Mouse (Mus musculus) hindbrain, postnatal 0 days (tissue): Measurements from ENCODE around the gene Donson. TPM values are rescaled to one million over a fixed set of nuclear protein-coding genes. Genes with fewer than 3 reads are reported as not detected.

Source experiments
- ATAC-seq: fragments of 200-750 bp; cut with Nextera tagmentation; 2 replicates; pipeline ENCODE4 v1.8.0; 2017; ENCODE audit warnings: mild to moderate bottlenecking, moderate TSS enrichment, moderate library complexity
- DNase-seq: peaks from one replicate; pipeline ENCODE4 v3.0.0-alpha.2; 2015; ENCODE audit warnings: low spot score
- H3K27ac ChIP-seq: fragments of 300-500 bp; sonication (generic); 2 replicates; pipeline ENCODE4 v1.5.1; 2014; ENCODE audit warnings: mild to moderate bottlenecking
- H3K27me3 ChIP-seq: fragments of 300-500 bp; sonication (generic); 2 replicates; pipeline ENCODE4 v1.6.1; 2014; ENCODE audit warnings: low read length, mixed read lengths; ENCODE audit not compliant: insufficient read depth
- H3K36me3 ChIP-seq: fragments of 300-500 bp; sonication (generic); 2 replicates; pipeline ENCODE4 v1.6.1; 2014; ENCODE audit warnings: low read length, mixed read lengths; ENCODE audit not compliant: insufficient read depth
- H3K4me1 ChIP-seq: fragments of 300-500 bp; sonication (generic); 2 replicates; pipeline ENCODE4 v1.6.1; 2014; ENCODE audit warnings: antibody characterized with exemption, low read length, mixed read lengths; ENCODE audit not compliant: insufficient read depth
- H3K4me2 ChIP-seq: fragments of 300-500 bp; sonication (generic); 2 replicates; pipeline ENCODE4 v1.6.1; 2014; ENCODE audit warnings: low read depth, mild to moderate bottlenecking, low read length, moderate library complexity, mixed read lengths
- H3K4me3 ChIP-seq: fragments of 300-500 bp; sonication (generic); 2 replicates; pipeline ENCODE4 v1.5.1; 2014; ENCODE audit warnings: low read length
- H3K9ac ChIP-seq: fragments of 300-500 bp; sonication (generic); replicated peaks from 2 replicates; pipeline ENCODE4 v1.6.1; 2014; ENCODE audit warnings: mild to moderate bottlenecking, low read length, moderate library complexity, mixed read lengths
- H3K9me3 ChIP-seq: fragments of 300-500 bp; sonication (generic); 2 replicates; pipeline ENCODE4 v1.6.1; 2016; ENCODE audit warnings: low read length, mixed read lengths
- CTCF ChIP-seq: IDR thresholded peaks from 2 replicates; pipeline ENCODE4 v1.5.1; 2016; ENCODE audit warnings: antibody characterized with exemption, control low read depth, low read depth
- WGBS: fragments of 180-500 bp; shearing (Covaris S2); extraction: QIAGEN DNeasy Blood & Tissue Kit; methylation state at CpG from one replicate; pipeline ENCODE4 v1.1.7; 2014; 5-methylcytosine and 5-hydroxymethylcytosine counted together
- polyA plus RNA-seq: library from polyadenylated mRNA; unstranded; fragments of >200 nt; fragmentation: Nextera tagmentation; extraction: Ambion mirVana; gene quantifications from 2 replicates; pipeline ENCODE4 v1.2.1, GENCODE M21; 2015
- total RNA-seq: library from RNA; depleted of rRNA; stranded (reverse); fragments of >200 nt; gene quantifications from 2 replicates; pipeline ENCODE4 v1.2.3, GENCODE M21; 2014

Gene Donson
- total and polyA plus RNA-seq, 2 experiments from 2014 or later = 15.3 to 20.4 TPM

DNA sequence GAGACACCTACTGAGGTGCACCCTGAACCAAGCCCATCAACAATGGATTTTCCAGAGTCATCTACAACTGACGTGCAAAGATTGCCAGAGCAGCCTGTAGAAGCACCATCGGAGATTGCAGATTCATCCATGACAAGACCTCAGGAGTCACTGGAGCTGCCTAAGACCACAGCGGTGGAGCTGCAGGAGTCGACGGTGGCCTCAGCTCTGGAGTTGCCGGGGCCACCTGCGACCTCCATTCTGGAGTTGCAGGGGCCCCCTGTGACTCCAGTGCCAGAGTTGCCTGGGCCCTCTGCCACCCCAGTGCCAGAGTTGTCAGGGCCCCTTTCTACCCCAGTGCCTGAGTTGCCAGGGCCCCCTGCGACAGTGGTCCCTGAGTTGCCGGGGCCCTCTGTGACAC is 33.3 kb downstream of the Donson start:
- H3K9me3 ChIP-seq = no peaks in the 10 kb centered on the region
- no peak for TF ChIP-seq CTCF
- WGBS = 97% methylated on average over 9 of the region's 9 CpGs
- no peak for DNase-seq
- no peak overlapping the region for H3K4me3 ChIP-seq
- no peaks in the 10 kb centered on the region for H3K4me1 ChIP-seq
- H3K27ac ChIP-seq = no peak overlapping the region
- no peak overlapping the region for H3K4me2 ChIP-seq
- ATAC-seq = no peak
- peaks cover 68% of the 10 kb centered on the region for H3K36me3 ChIP-seq
- no peaks in the 10 kb centered on the region for H3K27me3 ChIP-seq
- no peak overlapping the region for H3K9ac ChIP-seq

- WGBS = 89% methylated on average over 3 of the region's 3 CpGs
- Histone ChIP-seq H3K27me3 (no peaks in the 10 kb centered on the region), H3K9ac (no peak overlapping the region), H3K4me3 (no peak overlapping the region), H3K36me3 (peaks cover 39% of the 10 kb centered on the region), H3K9me3 (no peaks in the 10 kb centered on the region), H3K4me1 (peaks cover 7% of the 10 kb centered on the region; the same call in 1 of the 2 replicates), H3K4me2 (no peak overlapping the region), H3K27ac (no peak overlapping the region)
- DNase-seq (no peak), ATAC-seq (no peak)
- TF ChIP-seq CTCF = no peak
Measured at GRCm38 (mm10) chr16:91652191-91652590, 36.4 kb downstream of the Donson start.

DNA sequence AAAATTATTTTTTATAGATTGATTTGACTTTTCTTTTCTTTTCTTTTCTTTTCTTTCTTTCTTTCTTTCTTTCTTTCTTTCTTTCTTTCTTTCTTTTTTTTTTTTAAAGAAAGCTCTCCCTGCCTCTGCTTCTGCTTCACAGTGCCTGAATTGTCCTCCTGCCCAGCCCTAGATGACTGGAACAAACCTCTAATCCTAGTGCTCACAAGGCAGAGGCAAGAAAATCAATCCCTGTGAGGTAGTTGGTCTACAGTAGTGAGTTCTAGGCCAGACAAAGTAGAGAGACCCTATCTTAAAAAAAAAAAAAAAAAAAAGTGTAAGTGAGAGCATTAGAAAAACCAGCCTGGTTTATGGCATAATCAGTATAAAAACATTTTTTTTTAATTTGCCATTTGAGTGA is 38.8 kb downstream of the Donson start:
- peaks cover 15% of the 10 kb centered on the region for H3K36me3 ChIP-seq
- H3K27ac ChIP-seq = no peak overlapping the region
- H3K9me3 ChIP-seq = no peaks in the 10 kb centered on the region
- H3K4me3 ChIP-seq = no peak overlapping the region
- peak overlapping the region; percentile 27; the same call in 1 of the 2 replicates for H3K4me2 ChIP-seq
- DNase-seq = no peak
- H3K27me3 ChIP-seq = no peaks in the 10 kb centered on the region
- ATAC-seq = no peak
- H3K4me1 ChIP-seq = peaks cover 7% of the 10 kb centered on the region; the same call in 1 of the 2 replicates
- H3K9ac ChIP-seq = no peak overlapping the region
- TF ChIP-seq CTCF = no peak

- Histone ChIP-seq H3K9me3 (no peaks in the 10 kb centered on the region), H3K27ac (no peak overlapping the region), H3K27me3 (no peaks in the 10 kb centered on the region), H3K4me1 (peaks cover 7% of the 10 kb centered on the region; the same call in 1 of the 2 replicates), H3K4me2 (peak overlapping the region; percentile 76), H3K36me3 (peaks cover 12% of the 10 kb centered on the region), H3K4me3 (peak overlapping the region; percentile 81), H3K9ac (no peak overlapping the region)
- no peak for ATAC-seq
- TF ChIP-seq CTCF = no peak
- WGBS = 47% methylated on average over 3 of the region's 3 CpGs
- no peak for DNase-seq
Measured at GRCm38 (mm10) chr16:91649246-91649645, 39.3 kb downstream of the Donson start.

GRCm38 (mm10) chr16:91648220-91648550 is 40.4 kb downstream of the Donson start:
- Histone ChIP-seq H3K27ac (peak overlapping the region; percentile 97), H3K36me3 (peaks cover 12% of the 10 kb centered on the region), H3K4me2 (peak overlapping the region; percentile 76), H3K9me3 (no peaks in the 10 kb centered on the region), H3K4me1 (peaks cover 7% of the 10 kb centered on the region; the same call in 1 of the 2 replicates), H3K4me3 (peak overlapping the region; percentile 81), H3K27me3 (no peaks in the 10 kb centered on the region), H3K9ac (peak overlapping the region; percentile 74)
- WGBS = 1% methylated on average over 24 of the region's 25 CpGs
- TF ChIP-seq CTCF = no peak
- DNase-seq (peak; percentile 73), ATAC-seq (peak; percentile 47)

- Histone ChIP-seq H3K9me3 (no peaks in the 10 kb centered on the region), H3K4me3 (peak within 1 kb of the TSS; percentile 81), H3K9ac (peak within 1 kb of the TSS; percentile 74), H3K4me2 (peak within 1 kb of the TSS; percentile 76), H3K27ac (peak within 1 kb of the TSS; percentile 97), H3K36me3 (peaks cover 12% of the 10 kb centered on the region), H3K4me1 (peaks cover 7% of the 10 kb centered on the region; the same call in 1 of the 2 replicates), H3K27me3 (no peaks in the 10 kb centered on the region)
- peak; percentile 20; the same call in 1 of the 2 replicates for TF ChIP-seq CTCF
- ATAC-seq = peak; percentile 96
- DNase-seq = peak; percentile 99
- WGBS = under 1% methylated on average over 68 of the region's 70 CpGs
Measured at GRCm38 (mm10) chr16:91647461-91648219, 40.9 kb downstream of the Donson start, which contains the start of gene Son. TSS of gene Son (plus strand) at chr16:91647506.
